Mouse (Mus musculus): ENCODE data around the gene Txnrd2. TPM values are rescaled to one million over a fixed set of nuclear protein-coding genes. Genes with fewer than 3 reads are reported as not detected.

The Txnrd2 gene
- polyA plus RNA-seq, 1 experiment from 2014 or later = 34.5 TPM

DNA sequence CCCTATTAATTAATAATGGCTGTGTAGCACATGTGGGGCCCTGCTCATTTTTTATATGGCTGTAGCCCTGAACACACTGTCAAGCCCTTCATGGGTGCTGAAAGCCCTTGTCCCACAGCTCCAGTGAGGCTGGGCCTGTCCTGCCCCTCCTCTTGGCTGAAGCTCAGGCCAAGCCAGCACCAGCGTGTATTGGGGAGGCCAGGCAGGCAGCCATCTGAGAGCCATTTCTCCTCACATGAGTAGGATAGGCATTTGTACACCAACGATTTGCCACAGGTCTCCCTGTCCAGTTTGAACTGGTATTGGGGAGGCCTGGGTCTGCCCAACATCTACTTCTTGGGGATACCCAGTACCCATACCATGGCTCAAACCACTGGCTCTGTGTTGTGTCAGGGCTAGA, 47.8 kb downstream of the Txnrd2 start:
- H3K27ac ChIP-seq (replicated peaks) = no peak overlapping the region
- no peak overlapping the region for H3K4me2 ChIP-seq
- H3K27me3 ChIP-seq (replicated peaks) = no peaks in the 10 kb centered on the region
- H3K36me3 ChIP-seq = peaks cover 59% of the 10 kb centered on the region
- no peak for ATAC-seq (ENCODE audit: extremely low read depth, insufficient number of reproducible peaks, low FRiP score, low TSS enrichment)
- H3K4me1 ChIP-seq = peaks cover 11% of the 10 kb centered on the region; the same call in 1 of the 2 replicates
- H3K9me3 ChIP-seq = no peaks in the 10 kb centered on the region
- 85% methylated on average over 2 of the region's 2 CpGs for WGBS
- H3K4me3 ChIP-seq = no peak overlapping the region
- H3K9ac ChIP-seq = no peak overlapping the region

DNA sequence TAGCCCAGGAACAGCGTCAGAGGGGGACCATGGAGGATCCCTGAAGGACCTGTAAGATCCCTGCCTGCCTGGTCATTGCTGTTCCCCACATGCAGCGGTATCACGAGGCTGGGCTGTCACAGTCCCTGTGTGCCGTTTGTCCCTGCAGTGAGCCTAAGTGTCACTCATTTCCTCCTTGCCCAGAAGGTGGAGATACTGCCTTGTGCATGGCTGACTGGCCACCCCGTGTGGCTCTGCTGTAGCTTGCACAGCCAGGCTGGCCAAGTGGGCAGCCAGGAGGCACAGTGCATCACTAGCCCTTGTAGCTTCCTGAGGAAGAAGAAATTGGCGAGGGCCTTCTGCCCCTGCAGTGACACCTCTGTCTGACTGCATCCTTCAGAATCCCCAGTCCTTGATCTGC, 51.8 kb downstream of the Txnrd2 start:
- 53% methylated on average over 6 of the region's 6 CpGs for WGBS
- ATAC-seq (ENCODE audit: extremely low read depth, insufficient number of reproducible peaks, low FRiP score, low TSS enrichment) = no peak

DNA sequence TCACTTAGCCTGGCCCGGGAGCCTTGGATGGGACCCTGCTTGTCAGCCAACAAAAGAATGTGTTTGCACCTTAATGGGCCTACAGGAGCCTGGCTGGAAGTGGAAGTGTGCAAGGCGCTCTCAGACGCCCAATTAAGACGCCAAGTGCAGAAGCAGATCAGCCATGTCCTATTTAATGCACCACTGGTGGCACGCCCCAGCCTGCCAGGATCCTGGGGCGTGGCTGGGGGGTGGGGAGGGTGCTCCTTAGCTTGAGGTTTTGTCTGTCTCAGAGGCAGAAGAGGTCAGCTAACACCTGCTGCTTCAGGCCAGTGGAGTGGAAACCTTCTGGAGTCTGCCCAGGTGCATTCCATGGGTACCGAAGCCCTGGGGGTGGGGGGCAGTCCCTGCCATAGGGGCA, 53.5 kb downstream of the Txnrd2 start:
- no peak overlapping the region for H3K9ac ChIP-seq
- 64% methylated on average over 7 of the region's 7 CpGs for WGBS
- peaks cover 26% of the 10 kb centered on the region for H3K36me3 ChIP-seq
- no peaks in the 10 kb centered on the region for H3K27me3 ChIP-seq (replicated peaks)
- no peak for ATAC-seq (ENCODE audit: extremely low read depth, insufficient number of reproducible peaks, low FRiP score, low TSS enrichment)
- no peaks in the 10 kb centered on the region for H3K9me3 ChIP-seq
- H3K27ac ChIP-seq (replicated peaks) = no peak overlapping the region
- H3K4me1 ChIP-seq = peaks cover 5% of the 10 kb centered on the region
- no peak overlapping the region for H3K4me3 ChIP-seq
- H3K4me2 ChIP-seq = no peak overlapping the region

More for the DNA sequence above, 51.8 kb downstream of the Txnrd2 start:
- no peak overlapping the region for H3K4me3 ChIP-seq
- H3K27me3 ChIP-seq (replicated peaks) = no peaks in the 10 kb centered on the region
- no peaks in the 10 kb centered on the region for H3K9me3 ChIP-seq
- H3K27ac ChIP-seq (replicated peaks) = no peak overlapping the region
- no peak overlapping the region for H3K4me2 ChIP-seq
- H3K4me1 ChIP-seq = no peaks in the 10 kb centered on the region
- peaks cover 33% of the 10 kb centered on the region for H3K36me3 ChIP-seq
- H3K9ac ChIP-seq = no peak overlapping the region

DNA sequence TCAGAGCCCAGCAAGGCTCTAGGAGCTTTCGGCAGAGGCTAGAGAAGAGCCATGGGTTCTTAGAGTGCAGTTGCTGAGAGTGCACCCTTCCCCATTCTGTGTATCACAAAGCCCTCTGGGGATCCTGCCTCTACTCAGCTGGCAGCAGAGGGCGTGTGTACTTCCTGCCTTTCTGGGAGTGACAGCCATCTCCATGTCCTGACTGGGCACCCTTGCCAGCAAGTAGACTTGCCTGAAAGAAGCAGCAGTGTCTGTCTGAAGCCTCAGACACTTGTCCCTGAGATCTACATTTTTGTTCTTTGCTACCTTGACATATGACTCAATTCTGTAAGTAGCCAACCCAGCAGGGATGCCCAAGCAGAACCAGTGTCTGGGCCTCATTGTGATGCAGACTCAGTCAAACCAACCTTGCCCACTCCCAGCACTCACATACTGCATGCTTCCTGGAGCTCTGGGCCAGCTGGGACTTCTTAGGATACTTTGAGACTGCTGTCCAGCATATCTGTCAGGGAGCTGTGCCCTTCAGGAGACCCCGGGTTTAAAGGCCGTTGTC, 54.8 kb downstream of the Txnrd2 start:
- no peak for ATAC-seq (ENCODE audit: extremely low read depth, insufficient number of reproducible peaks, low FRiP score, low TSS enrichment)
- no peak overlapping the region for H3K9ac ChIP-seq
- WGBS = 66% methylated on average over 4 of the region's 4 CpGs
- no peak overlapping the region for H3K4me3 ChIP-seq
- no peak overlapping the region for H3K27ac ChIP-seq (replicated peaks)
- no peaks in the 10 kb centered on the region for H3K9me3 ChIP-seq
- no peak overlapping the region for H3K4me2 ChIP-seq
- peaks cover 12% of the 10 kb centered on the region for H3K36me3 ChIP-seq
- H3K27me3 ChIP-seq (replicated peaks) = no peaks in the 10 kb centered on the region
- peaks cover 5% of the 10 kb centered on the region for H3K4me1 ChIP-seq

DNA sequence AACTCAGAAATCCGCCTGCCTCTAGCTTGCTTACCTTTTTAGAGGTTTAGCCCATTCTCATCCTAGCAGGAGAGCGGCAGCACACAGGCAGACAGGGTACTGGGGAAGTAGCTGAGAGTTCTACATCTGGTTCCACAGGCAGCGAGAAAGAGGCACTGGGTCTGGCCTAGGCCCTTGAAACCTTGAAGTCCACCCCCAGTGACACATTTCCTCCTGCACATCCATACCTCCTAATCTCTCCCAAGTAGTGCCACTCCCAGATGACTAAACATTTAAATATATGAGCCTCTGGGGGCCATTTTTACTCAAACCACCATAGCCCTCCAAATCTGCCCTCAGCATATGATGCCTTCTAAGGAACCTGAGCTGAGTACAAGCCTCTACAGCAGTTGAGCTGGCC, 56.2 kb downstream of the Txnrd2 start:
- Histone ChIP-seq H3K4me3 (no peak overlapping the region), H3K4me2 (no peak overlapping the region), H3K36me3 (peaks cover 13% of the 10 kb centered on the region), H3K9ac (no peak overlapping the region), H3K27ac (replicated peaks) (no peak overlapping the region), H3K9me3 (no peaks in the 10 kb centered on the region), H3K27me3 (replicated peaks) (no peaks in the 10 kb centered on the region), H3K4me1 (peaks cover 5% of the 10 kb centered on the region)
- WGBS = 80% methylated on average over 3 of the region's 3 CpGs
- no peak for ATAC-seq (ENCODE audit: extremely low read depth, insufficient number of reproducible peaks, low FRiP score, low TSS enrichment)

DNA sequence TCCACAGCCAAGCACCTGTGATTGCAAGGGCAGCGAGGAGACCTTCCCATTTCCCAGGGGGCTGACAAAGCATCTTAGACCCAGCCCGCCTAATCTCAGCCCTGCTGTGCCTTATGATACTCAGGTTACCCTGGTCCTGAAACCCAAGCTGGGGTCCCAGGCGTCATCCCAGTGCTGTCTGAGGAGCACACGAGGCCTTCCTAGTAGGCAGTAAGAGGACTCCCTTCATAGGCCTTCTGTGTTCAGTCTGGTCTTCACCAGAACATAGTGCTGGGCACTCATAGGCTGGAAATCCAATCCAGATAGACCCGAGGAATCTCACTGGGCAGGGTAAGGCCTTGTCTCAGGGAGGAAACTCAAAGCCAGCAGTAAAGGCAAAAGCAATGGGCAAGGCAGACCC, 57.7 kb downstream of the Txnrd2 start:
- H3K9me3 ChIP-seq = no peaks in the 10 kb centered on the region

DNA sequence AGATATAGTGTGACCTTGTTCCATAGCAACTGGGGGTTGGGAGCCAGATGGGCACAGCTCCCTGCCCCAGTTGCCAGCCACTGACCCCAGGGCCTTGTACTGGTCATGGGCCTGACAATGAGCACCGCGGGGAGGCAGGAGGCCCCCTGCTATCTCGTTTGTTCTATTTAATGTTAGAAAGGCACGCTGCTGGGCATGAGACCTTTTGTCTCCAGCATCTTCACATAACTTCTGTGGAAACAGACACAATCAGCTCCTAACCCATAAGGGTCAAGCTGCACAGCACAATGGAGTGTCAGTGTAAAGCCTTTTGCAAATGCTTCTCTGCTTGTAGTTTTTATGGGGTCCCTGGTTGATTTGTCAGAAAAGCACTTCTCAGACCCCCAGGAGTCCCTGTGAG, 58.2 kb downstream of the Txnrd2 start:
- no peak overlapping the region for H3K4me3 ChIP-seq
- no peaks in the 10 kb centered on the region for H3K9me3 ChIP-seq
- no peak overlapping the region for H3K27ac ChIP-seq (replicated peaks)
- no peak overlapping the region for H3K9ac ChIP-seq
- no peaks in the 10 kb centered on the region for H3K27me3 ChIP-seq (replicated peaks)
- H3K4me1 ChIP-seq = peaks cover 5% of the 10 kb centered on the region
- no peak overlapping the region for H3K4me2 ChIP-seq
- no peak for ATAC-seq (ENCODE audit: extremely low read depth, insufficient number of reproducible peaks, low FRiP score, low TSS enrichment)
- WGBS = 28% methylated on average over 4 of the region's 4 CpGs
- peaks cover 5% of the 10 kb centered on the region; the same call in 1 of the 2 replicates for H3K36me3 ChIP-seq

More for the DNA sequence above, 57.7 kb downstream of the Txnrd2 start:
- no peak for ATAC-seq (ENCODE audit: extremely low read depth, insufficient number of reproducible peaks, low FRiP score, low TSS enrichment)
- peaks cover 5% of the 10 kb centered on the region; the same call in 1 of the 2 replicates for H3K36me3 ChIP-seq
- H3K27ac ChIP-seq (replicated peaks) = no peak overlapping the region
- no peaks in the 10 kb centered on the region for H3K27me3 ChIP-seq (replicated peaks)
- H3K4me2 ChIP-seq = no peak overlapping the region
- no peak overlapping the region for H3K9ac ChIP-seq
- peaks cover 5% of the 10 kb centered on the region for H3K4me1 ChIP-seq
- no peak overlapping the region for H3K4me3 ChIP-seq
- 70% methylated on average over 5 of the region's 5 CpGs for WGBS

DNA sequence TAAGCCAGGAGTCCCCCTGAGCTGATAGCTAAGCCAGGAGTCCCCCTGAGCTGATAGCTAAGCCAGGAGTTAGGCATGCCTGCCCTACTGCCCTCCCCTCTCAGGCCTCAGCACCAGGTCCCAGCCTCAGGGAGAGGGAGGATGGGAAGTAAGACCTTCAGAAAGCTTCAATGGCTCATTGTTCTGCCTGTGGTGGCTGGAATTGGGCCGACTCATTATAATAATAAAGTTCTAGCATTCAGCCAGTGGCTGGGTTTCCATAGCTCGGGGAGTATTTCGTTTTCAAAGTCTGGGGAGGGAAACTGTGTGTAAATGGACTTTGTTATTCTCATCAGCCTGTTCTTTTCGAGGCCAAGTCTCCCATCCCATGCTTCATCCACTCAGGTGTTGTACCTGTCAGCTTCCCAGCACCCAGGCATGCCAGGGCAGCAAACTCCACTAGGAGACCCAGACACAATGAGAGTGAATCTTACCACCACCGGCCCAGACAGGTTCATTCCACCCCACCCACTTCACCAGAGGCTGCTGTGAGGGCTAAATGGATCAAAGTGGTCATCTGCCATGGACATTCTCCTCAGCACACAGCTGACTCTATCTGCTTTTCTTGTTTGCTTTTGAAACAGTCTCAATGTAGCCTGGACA, 58.7 kb downstream of the Txnrd2 start:
- Histone ChIP-seq H3K36me3 (peaks cover 5% of the 10 kb centered on the region; the same call in 1 of the 2 replicates), H3K27me3 (replicated peaks) (no peaks in the 10 kb centered on the region), H3K4me3 (no peak overlapping the region), H3K4me1 (peaks cover 5% of the 10 kb centered on the region), H3K9ac (no peak overlapping the region), H3K4me2 (no peak overlapping the region), H3K27ac (replicated peaks) (no peak overlapping the region), H3K9me3 (no peaks in the 10 kb centered on the region)
- ATAC-seq (ENCODE audit: extremely low read depth, insufficient number of reproducible peaks, low FRiP score, low TSS enrichment) = no peak
- WGBS = 67% methylated on average over 5 of the region's 5 CpGs

DNA sequence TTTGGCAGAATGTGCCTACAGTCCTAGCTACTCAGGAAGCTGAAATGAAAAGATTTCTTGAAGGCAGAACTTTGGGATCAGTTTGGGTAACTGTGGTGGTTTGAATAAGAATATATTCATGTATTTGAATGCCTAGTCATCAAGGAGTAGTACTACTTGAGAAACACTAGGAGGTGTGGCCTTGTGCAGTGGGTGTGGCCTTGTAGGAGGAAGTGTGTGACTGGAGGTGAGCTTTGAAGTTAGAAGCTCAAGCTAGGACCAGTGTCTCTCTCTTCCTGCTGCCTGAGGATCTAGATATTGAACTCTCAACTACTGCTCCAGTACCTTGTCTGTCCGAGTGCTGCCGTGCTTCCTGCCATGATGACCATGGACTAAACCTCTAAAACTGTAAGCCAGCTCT, 59.9 kb downstream of the Txnrd2 start:
- peaks cover 5% of the 10 kb centered on the region; the same call in 1 of the 2 replicates for H3K36me3 ChIP-seq
- H3K9me3 ChIP-seq = no peaks in the 10 kb centered on the region
- H3K27me3 ChIP-seq (replicated peaks) = no peaks in the 10 kb centered on the region
- no peak overlapping the region for H3K4me2 ChIP-seq
- 80% methylated on average over 2 of the region's 2 CpGs for WGBS
- H3K9ac ChIP-seq = no peak overlapping the region
- peaks cover 5% of the 10 kb centered on the region for H3K4me1 ChIP-seq
- no peak overlapping the region for H3K27ac ChIP-seq (replicated peaks)
- no peak for ATAC-seq (ENCODE audit: extremely low read depth, insufficient number of reproducible peaks, low FRiP score, low TSS enrichment)
- H3K4me3 ChIP-seq = no peak overlapping the region

DNA sequence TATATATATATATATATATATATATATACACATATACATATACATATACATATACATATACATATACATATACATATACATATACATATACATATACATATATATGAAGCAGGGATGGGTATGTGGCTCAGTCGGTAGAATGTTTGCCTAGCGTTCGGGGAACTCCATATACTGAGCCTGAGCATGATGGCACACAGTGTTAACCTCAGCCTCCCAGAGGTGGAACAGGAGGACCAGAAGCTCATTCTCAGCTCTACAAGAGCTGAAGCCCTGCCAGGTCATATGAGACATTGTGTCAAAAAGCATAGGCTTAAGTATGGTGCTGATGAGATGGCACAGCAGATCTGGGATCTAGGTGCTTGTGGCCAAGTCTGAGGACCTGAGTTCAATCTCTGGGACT, 64.1 kb downstream of the Txnrd2 start:
- H3K36me3 ChIP-seq = peaks cover 5% of the 10 kb centered on the region; the same call in 1 of the 2 replicates
- 95% methylated on average over 3 of the region's 3 CpGs for WGBS
- no peak for ATAC-seq (ENCODE audit: extremely low read depth, insufficient number of reproducible peaks, low FRiP score, low TSS enrichment)
- no peak overlapping the region for H3K4me3 ChIP-seq
- no peaks in the 10 kb centered on the region for H3K9me3 ChIP-seq
- H3K9ac ChIP-seq = no peak overlapping the region
- H3K4me1 ChIP-seq = no peaks in the 10 kb centered on the region
- H3K27ac ChIP-seq (replicated peaks) = no peak overlapping the region
- H3K4me2 ChIP-seq = no peak overlapping the region
- no peaks in the 10 kb centered on the region for H3K27me3 ChIP-seq (replicated peaks)

DNA sequence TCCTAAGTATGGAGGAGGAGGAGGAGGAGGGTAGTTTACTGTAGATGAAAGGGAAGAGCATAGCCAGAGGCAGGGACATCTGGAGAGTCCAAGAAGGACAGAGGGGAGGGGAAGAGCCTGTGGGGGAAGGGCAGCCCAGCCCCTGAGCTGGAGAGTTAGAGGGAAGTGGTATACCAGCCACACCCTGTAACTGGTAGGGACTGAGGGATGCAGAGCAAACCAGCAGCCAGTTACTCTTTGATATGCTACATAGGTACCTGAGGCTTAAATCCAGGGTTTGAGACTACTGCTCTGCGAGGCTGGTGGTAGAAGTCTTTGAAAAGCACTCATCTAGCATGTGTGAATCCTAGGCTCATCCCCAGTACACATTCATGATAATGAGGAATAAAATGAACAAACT, 64.7 kb downstream of the Txnrd2 start:
- WGBS = 51% methylated on average over 1 of the region's 1 CpGs
- no peak for ATAC-seq (ENCODE audit: extremely low read depth, insufficient number of reproducible peaks, low FRiP score, low TSS enrichment)
- no peak overlapping the region for H3K27ac ChIP-seq (replicated peaks)
- H3K27me3 ChIP-seq (replicated peaks) = no peaks in the 10 kb centered on the region
- no peaks in the 10 kb centered on the region for H3K9me3 ChIP-seq
- H3K9ac ChIP-seq = no peak overlapping the region
- no peak overlapping the region for H3K4me3 ChIP-seq
- H3K4me1 ChIP-seq = no peaks in the 10 kb centered on the region
- peaks cover 5% of the 10 kb centered on the region; the same call in 1 of the 2 replicates for H3K36me3 ChIP-seq
- no peak overlapping the region for H3K4me2 ChIP-seq
